Mouse (Mus musculus) MEL (cell line): ENCODE results near the gene Polr3b. TPM values are rescaled to one million over a fixed set of nuclear protein-coding genes. Genes with fewer than 3 reads are reported as not detected.
A peak's percentile ranks its signal among the peaks of the same experiment; 100 is the strongest.

ENCODE experiments used
- DNase-seq: peaks from one replicate; pipeline ENCODE4 v3.0.0; 2011; ENCODE audit warnings: low read depth, low spot score
- H3K27ac ChIP-seq: 2 replicates; pipeline ENCODE4 v1.5.1; 2012; ENCODE audit warnings: low read depth, mild to moderate bottlenecking, control low read depth, low read length, moderate library complexity; ENCODE audit not compliant: control insufficient read depth
- H3K27me3 ChIP-seq, 2 experiments: fragments of 150-350 bp in 1 of 2; sonication (generic) in 1 of 2; 2 replicates each; pipeline ENCODE4 v1.6.1; 2012; ENCODE audit warnings: low read length in 2 of 2, mild to moderate bottlenecking in 2 of 2, improper control_type of control experiment in 1 of 2, moderate library complexity in 1 of 2; ENCODE audit not compliant: insufficient read depth in 2 of 2, control insufficient read depth in 1 of 2
- H3K36me3 ChIP-seq, 2 experiments: 2 replicates each; pipeline ENCODE4 v1.6.1; 2012 to 2014; ENCODE audit warnings: low read length in 2 of 2, improper control_type of control experiment in 1 of 2, inconsistent platforms in 1 of 2, mild to moderate bottlenecking in 1 of 2; ENCODE audit not compliant: insufficient read depth in 2 of 2, control insufficient read depth in 1 of 2
- H3K4me1 ChIP-seq, 2 experiments: fragments of 150-350 bp in 1 of 2; sonication (generic) in 1 of 2; 2 replicates each; pipeline ENCODE4 v1.6.1; 2012; ENCODE audit warnings: low read length in 2 of 2, improper control_type of control experiment in 1 of 2, mild to moderate bottlenecking in 1 of 2; ENCODE audit not compliant: insufficient read depth in 2 of 2, control insufficient read depth in 1 of 2
- H3K4me3 ChIP-seq, 2 experiments: fragments of 150-350 bp in 1 of 2; sonication (generic) in 1 of 2; 2 replicates each; pipeline ENCODE4 v1.5.1; 2012; ENCODE audit warnings: low read depth in 2 of 2, low read length in 2 of 2, mild to moderate bottlenecking in 2 of 2, moderate library complexity in 2 of 2, control low read depth in 1 of 2, improper control_type of control experiment in 1 of 2; ENCODE audit not compliant: control insufficient read depth in 1 of 2, insufficient read depth in 1 of 2
- H3K79me2 ChIP-seq: 2 replicates; pipeline ENCODE4 v1.6.1; 2012; ENCODE audit warnings: mild to moderate bottlenecking, low read length, moderate library complexity; ENCODE audit not compliant: control insufficient read depth, poor library complexity, insufficient read depth
- H3K9ac ChIP-seq: 2 replicates; pipeline ENCODE4 v1.6.1; 2012; ENCODE audit warnings: low read depth, mild to moderate bottlenecking, control low read depth, low read length, moderate library complexity; ENCODE audit not compliant: control insufficient read depth, poor library complexity, severe bottlenecking
- H3K9me3 ChIP-seq: fragments of 150-350 bp; sonication (generic); replicated peaks from 2 replicates; pipeline ENCODE4 v1.6.1; 2012; ENCODE audit warnings: mild to moderate bottlenecking, low read length, improper control_type of control experiment, moderate library complexity; ENCODE audit not compliant: insufficient read depth
- BHLHE40 ChIP-seq: IDR thresholded peaks from 2 replicates; pipeline ENCODE4 v1.6.1; 2012; ENCODE audit warnings: low read depth, mild to moderate bottlenecking, inconsistent platforms, low read length, improper control_type of control experiment, borderline replicate concordance
- CHD1 ChIP-seq: IDR thresholded peaks from 2 replicates; pipeline ENCODE4 v1.6.1; 2012; ENCODE audit warnings: low read depth, mild to moderate bottlenecking, inconsistent platforms, low read length, improper control_type of control experiment
- CHD2 ChIP-seq: IDR thresholded peaks from 2 replicates; pipeline ENCODE4 v1.6.1; 2011; ENCODE audit warnings: low read length, improper control_type of control experiment
- CTCF ChIP-seq, 3 experiments: IDR thresholded peaks in 2 of 3; conservative IDR thresholded peaks in 1 of 3; 2 replicates each; pipeline ENCODE4 v1.5.1; 2011 to 2012; ENCODE audit warnings: low read length in 3 of 3, low read depth in 2 of 3, mild to moderate bottlenecking in 2 of 3, improper control_type of control experiment in 1 of 3, inconsistent platforms in 1 of 3, mixed read lengths in 1 of 3, moderate library complexity in 1 of 3; ENCODE audit not compliant: control insufficient read depth in 1 of 3, insufficient read depth in 1 of 3, poor library complexity in 1 of 3, severe bottlenecking in 1 of 3
- EP300 ChIP-seq, 2 experiments: IDR thresholded peaks; 2 replicates each; pipeline ENCODE4 v1.6.1; 2011; ENCODE audit warnings: improper control_type of control experiment in 2 of 2, low read length in 2 of 2, low read depth in 1 of 2, mild to moderate bottlenecking in 1 of 2
- ETS1 ChIP-seq: IDR thresholded peaks from 2 replicates; pipeline ENCODE4 v1.6.1; 2012; ENCODE audit warnings: low read depth, mild to moderate bottlenecking, inconsistent platforms, low read length, improper control_type of control experiment, moderate library complexity
- GATA1 ChIP-seq: IDR thresholded peaks from 2 replicates; pipeline ENCODE4 v1.6.1; 2011; ENCODE audit warnings: low read depth, low read length, improper control_type of control experiment
- HCFC1 ChIP-seq: IDR thresholded peaks from 2 replicates; pipeline ENCODE4 v1.6.1; 2012; ENCODE audit warnings: low read depth, mild to moderate bottlenecking, inconsistent platforms, low read length, improper control_type of control experiment, moderate library complexity
- MAFK ChIP-seq: IDR thresholded peaks from 2 replicates; pipeline ENCODE4 v1.6.1; 2011; ENCODE audit warnings: low read depth, mild to moderate bottlenecking, low read length, improper control_type of control experiment, borderline replicate concordance
- MAX ChIP-seq: IDR thresholded peaks from 2 replicates; pipeline ENCODE4 v1.6.1; 2011; ENCODE audit warnings: low read length, improper control_type of control experiment
- MAZ ChIP-seq: IDR thresholded peaks from 2 replicates; pipeline ENCODE4 v1.6.1; 2012; ENCODE audit warnings: low read depth, mild to moderate bottlenecking, inconsistent platforms, low read length, improper control_type of control experiment
- MEF2A ChIP-seq: IDR thresholded peaks from 2 replicates; pipeline ENCODE4 v1.6.1; 2014; ENCODE audit warnings: low read depth, mild to moderate bottlenecking, inconsistent platforms, low read length, improper control_type of control experiment; ENCODE audit not compliant: poor library complexity, insufficient replicate concordance, severe bottlenecking; ENCODE audit errors: extremely low read depth
- MXI1 ChIP-seq: IDR thresholded peaks from 2 replicates; pipeline ENCODE4 v1.6.1; 2011; ENCODE audit warnings: mild to moderate bottlenecking, low read depth, low read length, improper control_type of control experiment
- MYC ChIP-seq: IDR thresholded peaks from 2 replicates; pipeline ENCODE4 v1.6.1; 2011; ENCODE audit warnings: low read depth, mild to moderate bottlenecking, low read length, improper control_type of control experiment, moderate library complexity
- POLR2A ChIP-seq, 2 experiments: IDR thresholded peaks; 2 replicates each; pipeline ENCODE4 v1.6.1; 2011 to 2012; ENCODE audit warnings: low read length in 2 of 2, mild to moderate bottlenecking in 2 of 2, control low read depth in 1 of 2, improper control_type of control experiment in 1 of 2, low read depth in 1 of 2, moderate library complexity in 1 of 2; ENCODE audit not compliant: control insufficient read depth in 1 of 2, insufficient read depth in 1 of 2, poor library complexity in 1 of 2
- POLR2AphosphoS2 ChIP-seq: IDR thresholded peaks from 2 replicates; pipeline ENCODE4 v1.6.1; 2011; ENCODE audit warnings: low read length, improper control_type of control experiment
- POLR2AphosphoS5 ChIP-seq: IDR thresholded peaks from 2 replicates; pipeline ENCODE4 v1.6.1; 2012; ENCODE audit warnings: low read depth, borderline replicate concordance, mild to moderate bottlenecking, inconsistent platforms, low read length, moderate library complexity, mixed read lengths
- RAD21 ChIP-seq: IDR thresholded peaks from 2 replicates; pipeline ENCODE4 v1.6.1; 2011; ENCODE audit warnings: mild to moderate bottlenecking, low read depth, low read length, improper control_type of control experiment
- SIN3A ChIP-seq: IDR thresholded peaks from 2 replicates; pipeline ENCODE4 v1.6.1; 2012; ENCODE audit warnings: low read length, improper control_type of control experiment, inconsistent platforms
- SMC3 ChIP-seq: IDR thresholded peaks from 2 replicates; pipeline ENCODE4 v1.6.1; 2011; ENCODE audit warnings: low read depth, low read length, improper control_type of control experiment
- TAL1 ChIP-seq: IDR thresholded peaks from 2 replicates; pipeline ENCODE4 v1.6.1; 2012; ENCODE audit warnings: mild to moderate bottlenecking, inconsistent platforms, low read length, moderate library complexity, mixed read lengths
- TBP ChIP-seq: IDR thresholded peaks from 2 replicates; pipeline ENCODE4 v1.8.0; 2011; ENCODE audit warnings: low read depth, low read length, improper control_type of control experiment
- TCF12 ChIP-seq: IDR thresholded peaks from 2 replicates; pipeline ENCODE4 v1.6.1; 2014; ENCODE audit warnings: low read depth, mild to moderate bottlenecking, inconsistent platforms, low read length, improper control_type of control experiment, moderate library complexity
- USF2 ChIP-seq, 2 experiments: IDR thresholded peaks; 2 replicates each; pipeline ENCODE4 v1.6.1; 2011 to 2012; ENCODE audit warnings: improper control_type of control experiment in 2 of 2, low read length in 2 of 2, borderline replicate concordance in 1 of 2, inconsistent platforms in 1 of 2, low read depth in 1 of 2, mild to moderate bottlenecking in 1 of 2; ENCODE audit not compliant: insufficient read depth in 1 of 2
- ZC3H11A ChIP-seq: IDR thresholded peaks from 2 replicates; pipeline ENCODE4 v1.6.1; 2012; ENCODE audit warnings: low read depth, mild to moderate bottlenecking, inconsistent platforms, low read length, improper control_type of control experiment
- ZNF384 ChIP-seq: IDR thresholded peaks from 2 replicates; pipeline ENCODE4 v1.6.1; 2012; ENCODE audit warnings: low read depth, mild to moderate bottlenecking, inconsistent platforms, low read length, improper control_type of control experiment
- polyA plus RNA-seq, 2 experiments: library from polyadenylated mRNA; stranded (reverse) in 1 of 2; unstranded in 1 of 2; fragments of >175 nt in 1 of 2; fragments of >200 nt in 1 of 2; gene quantifications; 2 replicates each; pipeline versions ENCODE4 v1.2.1 to v1.2.4; 2012; ENCODE audit warnings: low replicate concordance in 2 of 2, low read depth in 1 of 2; ENCODE audit not compliant: insufficient read length in 2 of 2, insufficient read depth in 1 of 2, missing spikeins in 1 of 2
- total RNA-seq: library from RNA; depleted of rRNA; stranded (reverse); fragments of 300-350 nt; gene quantifications from 2 replicates; pipeline ENCODE4 v1.2.3, GENCODE M21; 2012

Gene Polr3b
- total and polyA plus RNA-seq, 3 experiments: 19.8 to 24.2 TPM; not detected in 1

DNA sequence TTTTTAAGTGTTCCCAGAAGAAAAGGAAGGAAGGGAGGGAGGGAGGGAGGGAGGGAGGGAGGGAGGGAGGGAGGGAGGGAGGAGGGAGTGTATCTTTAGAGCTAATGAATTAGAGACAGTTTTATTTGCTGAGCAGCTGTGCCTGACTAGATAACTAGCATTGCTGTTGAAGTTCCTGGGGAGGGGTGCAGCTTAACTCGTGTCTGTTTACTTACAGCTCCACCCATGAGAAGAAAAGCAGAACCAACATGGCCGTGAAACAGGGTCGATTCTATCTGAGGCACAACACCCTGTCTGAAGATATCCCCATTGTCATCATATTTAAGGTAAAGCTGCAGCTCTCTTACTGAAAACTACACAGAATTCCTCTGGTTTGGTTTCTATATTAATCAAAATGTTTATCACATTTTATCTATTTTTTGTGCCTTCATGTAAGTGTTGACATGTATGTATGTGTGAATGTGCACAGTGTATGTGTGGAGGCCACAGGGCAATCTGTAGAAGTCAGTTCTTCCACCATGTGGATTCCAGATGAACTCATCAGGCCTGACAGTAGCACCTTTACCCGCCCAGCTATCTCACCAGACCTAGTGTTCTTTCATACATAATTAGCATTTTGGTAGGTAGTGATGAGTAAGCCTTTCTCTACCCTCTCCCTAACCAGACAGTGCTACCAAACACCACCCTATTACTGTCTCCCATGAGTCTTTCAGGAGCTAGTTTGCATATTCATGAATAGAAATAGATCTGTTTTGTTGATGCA, 17.6 kb downstream of the Polr3b start (continued):
- TF ChIP-seq POLR2AphosphoS2: no peak
- TF ChIP-seq TBP: no peak
- peak; percentile 68 to 85 for TF ChIP-seq EP300 (IDR thresholded peaks at IDR 0.05; ENCODE audit: low read depth in 1 of 2, low read length in 2 of 2)
- peak; percentile 89 for TF ChIP-seq MAZ
- no peak for TF ChIP-seq POLR2AphosphoS5
- peak; percentile 74; the same call in 1 of the 2 replicates for TF ChIP-seq MAX
- no peak for TF ChIP-seq ZC3H11A
- TF ChIP-seq MYC: peak; percentile 80
- TF ChIP-seq USF2 (IDR thresholded peaks at IDR 0.05; ENCODE audit: borderline replicate concordance in 1 of 2, insufficient read depth in 1 of 2, low read depth in 1 of 2, low read length in 2 of 2): no peak
- peak; percentile 66 for TF ChIP-seq TAL1
- TF ChIP-seq POLR2A (IDR thresholded peaks at IDR 0.05; ENCODE audit: control insufficient read depth in 1 of 2, insufficient read depth in 1 of 2, low read depth in 1 of 2, low read length in 2 of 2, poor library complexity in 1 of 2): no peak
- peak; percentile 41; the same call in 1 of the 2 replicates for TF ChIP-seq CHD1
- TF ChIP-seq SMC3: no peak
- TF ChIP-seq HCFC1: peak; percentile 46; the same call in 1 of the 2 replicates
- no peak for TF ChIP-seq RAD21
- TF ChIP-seq SIN3A: peak; percentile 76
- peak; percentile 79 for TF ChIP-seq GATA1
- TF ChIP-seq ETS1: peak; percentile 91
- TF ChIP-seq TCF12: peak; percentile 73
- TF ChIP-seq MAFK: no peak
- no peak for TF ChIP-seq MEF2A
- TF ChIP-seq BHLHE40: no peak

GRCm38 (mm10) chr10:84640861-84641260, 18.8 kb downstream of the Polr3b start:
- Histone ChIP-seq H3K9me3 (no peaks in the 10 kb centered on the region), H3K9ac (no peak overlapping the region), H3K27me3 (no peaks in the 10 kb centered on the region), H3K36me3 (peaks cover 7 to 17% of the 10 kb centered on the region in 2 experiments), H3K4me3 (no peak overlapping the region), H3K79me2 (no peaks in the 10 kb centered on the region), H3K4me1 (peaks cover 9 to 13% of the 10 kb centered on the region in 2 experiments), H3K27ac (no peak overlapping the region)
- no peak for DNase-seq
- TF ChIP-seq RAD21 (no peak), SIN3A (no peak), CTCF (IDR thresholded peaks at IDR 0.05 in 2 of 3, conservative IDR thresholded peaks at IDR 0.05 in 1 of 3; ENCODE audit: control insufficient read depth in 1 of 3, insufficient read depth in 1 of 3, low read depth in 2 of 3, low read length in 3 of 3, poor library complexity in 1 of 3, severe bottlenecking in 1 of 3) (no peak), TBP (no peak), MAZ (no peak), ZNF384 (no peak), MAX (no peak), ETS1 (no peak), MXI1 (no peak), CHD2 (no peak)
- TF ChIP-seq, all 39 proteins: peak for 0
